Mouse (Mus musculus): ENCODE measurements at regions not wholly inside any gene's neighbourhood (a gene's known extent, or its start where the extent isn't known, plus 50 kb on each side); places are given as distances from the start of the nearest gene placed in this dataset.

- Histone ChIP-seq H3K4me3 (ENCODE audit: insufficient read depth, low read length) (no peak overlapping the region), H3K27ac (ENCODE audit: insufficient read depth, low read length) (no peak overlapping the region), H3K4me1 (ENCODE audit: control insufficient read depth, insufficient read depth, low read length) (peaks cover 2% of the 10 kb centered on the region; the same call in 1 of the 2 replicates)
- TF ChIP-seq POLR2A (IDR thresholded peaks at IDR 0.05; ENCODE audit: extremely low read depth, insufficient read depth, low read length) = no peak
- TF ChIP-seq CTCF (IDR thresholded peaks at IDR 0.05; ENCODE audit: extremely low read depth, insufficient read depth, low read length) = no peak
Measured at GRCm38 (mm10) chr6:12259629-12260028, 352.0 kb downstream of the Phf14 start.

DNA sequence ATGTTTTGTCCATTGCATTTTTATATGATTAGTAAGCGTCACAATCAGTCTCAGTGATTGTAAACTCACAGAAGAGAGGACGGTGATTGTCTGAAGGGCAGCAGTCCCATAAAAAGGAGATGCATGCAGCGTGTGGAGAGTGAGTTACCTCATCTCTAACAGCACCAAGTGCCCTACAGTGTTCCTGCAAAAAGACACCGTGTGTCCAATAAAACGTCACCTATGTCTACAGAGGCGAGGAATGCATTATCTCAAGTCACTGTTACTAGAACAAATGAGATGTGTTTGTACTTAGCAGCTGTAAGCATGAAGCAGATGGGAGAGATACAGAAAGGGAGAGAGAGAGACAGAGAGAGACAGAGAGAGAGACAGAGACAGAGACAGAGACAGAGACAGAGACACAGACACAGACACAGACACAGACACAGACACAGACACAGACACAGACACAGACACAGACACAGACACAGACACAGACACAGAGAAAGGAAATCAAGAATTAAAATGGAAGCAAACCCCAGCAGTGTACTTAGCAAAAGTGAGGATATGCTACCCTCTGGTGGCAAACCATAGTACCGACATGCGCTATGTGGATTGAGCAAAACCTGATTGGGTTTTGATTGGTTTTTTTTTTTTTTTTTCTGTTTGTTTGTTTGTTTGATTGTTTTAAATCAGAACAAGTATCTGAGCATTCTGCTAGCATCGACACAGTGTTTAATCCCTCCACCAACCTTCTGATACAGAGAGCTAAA lies 352.9 kb downstream of the Phf14 start:
- TF ChIP-seq POLR2A (IDR thresholded peaks at IDR 0.05; ENCODE audit: extremely low read depth, insufficient read depth, low read length) (no peak), CTCF (IDR thresholded peaks at IDR 0.05; ENCODE audit: extremely low read depth, insufficient read depth, low read length) (peak; percentile 78)
- Histone ChIP-seq H3K27ac (ENCODE audit: insufficient read depth, low read length) (no peak overlapping the region), H3K4me1 (ENCODE audit: control insufficient read depth, insufficient read depth, low read length) (peaks cover 2% of the 10 kb centered on the region; the same call in 1 of the 2 replicates), H3K4me3 (ENCODE audit: insufficient read depth, low read length) (peak overlapping the region; percentile 23; the same call in 1 of the 2 replicates)
